ENCODE assay signal across 24 mouse cellular contexts in the genomic region with DNA sequence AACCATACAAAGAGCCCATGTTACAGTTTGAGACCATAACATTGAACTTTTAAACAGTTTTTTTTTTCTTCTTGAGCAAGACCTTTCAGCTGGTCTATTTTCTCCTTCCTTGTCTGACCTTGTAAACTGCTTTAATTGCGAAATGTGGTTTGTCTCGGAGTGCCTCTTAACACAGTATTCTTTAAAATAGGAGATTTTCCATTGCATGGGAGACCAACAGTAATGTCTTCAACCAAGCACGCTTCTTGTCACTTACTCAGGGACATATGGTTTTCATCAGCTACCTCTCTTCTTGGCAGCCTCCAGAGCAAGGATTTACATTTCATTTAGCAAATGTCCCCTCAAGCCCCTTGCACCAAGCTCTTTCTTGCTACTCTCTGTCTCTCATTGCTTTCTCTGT. TPM values are rescaled to one million over a fixed set of nuclear protein-coding genes. Genes with fewer than 3 reads are reported as not detected.
DNase-seq lines count a peak whose midpoint lies in the region; ATAC-seq and TF ChIP-seq lines count a peak whose summit lies in the region.
"Had no signal": no experiment of that assay in that cellular context is flagged by ENCODE, and none has a peak within 500 bp of the region (broad histone marks: within the 10 kb centered on the region; RNA-seq: fewer than 3 reads in every experiment).

No protein-coding gene starts in this region.

- no peak overlapping the region for H3K4me2 ChIP-seq in embryonic facial prominence, embryonic 11.5 days (ENCODE audit: low read depth, low read length)
- no peak overlapping the region for H3K4me2 ChIP-seq in embryonic facial prominence, embryonic 13.5 days
- H3K4me2 ChIP-seq in limb, embryonic 14.5 days (replicated peaks; ENCODE audit: low read depth, low read length, severe bottlenecking) = no peak overlapping the region
- H3K4me2 ChIP-seq in kidney, embryonic 14.5 days (replicated peaks; ENCODE audit: low read depth, low read length) = no peak overlapping the region
- H3K4me2 ChIP-seq: heart, embryonic 15.5 days; limb, embryonic 15.5 days; neural tube, embryonic 12.5 days had no signal

- TF ChIP-seq POLR2A in limb, embryonic 14.5 days (IDR thresholded peaks at IDR 0.05; ENCODE audit: borderline replicate concordance, extremely low read depth, insufficient read depth, insufficient read length) = no peak

- no peak overlapping the region for H3K9ac ChIP-seq in embryonic facial prominence, embryonic 11.5 days (replicated peaks; ENCODE audit: low read length)
- no peak overlapping the region for H3K9ac ChIP-seq in embryonic facial prominence, embryonic 13.5 days
- H3K9ac ChIP-seq in limb, embryonic 14.5 days (ENCODE audit: low read depth, low read length, severe bottlenecking) = no peak overlapping the region
- H3K9ac ChIP-seq in kidney, embryonic 14.5 days (ENCODE audit: low read depth, low read length) = no peak overlapping the region
- H3K9ac ChIP-seq: heart, embryonic 15.5 days; limb, embryonic 15.5 days; neural tube, embryonic 12.5 days had no signal

- H3K4me1 ChIP-seq in embryonic facial prominence, embryonic 11.5 days (ENCODE audit: control insufficient read depth, insufficient read depth, low read length) = no peaks in the 10 kb centered on the region; the same call in 1 of the 2 replicates
- H3K4me1 ChIP-seq in embryonic facial prominence, embryonic 10.5 days = peaks cover 12% of the 10 kb centered on the region
- H3K4me1 ChIP-seq in embryonic facial prominence, embryonic 13.5 days = peaks cover 16% of the 10 kb centered on the region
- H3K4me1 ChIP-seq in limb, embryonic 14.5 days (ENCODE audit: control insufficient read depth, insufficient read depth, low read length) = peaks cover 13% of the 10 kb centered on the region
- no peaks in the 10 kb centered on the region for H3K4me1 ChIP-seq in kidney, embryonic 14.5 days (ENCODE audit: control insufficient read depth, insufficient read depth, low read length)
- H3K4me1 ChIP-seq: neural tube, embryonic 12.5 days had no signal

- no peak overlapping the region for H3K4me3 ChIP-seq in embryonic facial prominence, embryonic 11.5 days (ENCODE audit: low read depth, low read length)
- H3K4me3 ChIP-seq in embryonic facial prominence, embryonic 10.5 days = no peak overlapping the region
- no peak overlapping the region for H3K4me3 ChIP-seq in embryonic facial prominence, embryonic 13.5 days
- no peak overlapping the region for H3K4me3 ChIP-seq in limb, embryonic 14.5 days (replicated peaks; ENCODE audit: low read length)
- H3K4me3 ChIP-seq in kidney, embryonic 14.5 days (ENCODE audit: low read length) = no peak overlapping the region
- H3K4me3 ChIP-seq: heart, adult 2 months; heart, embryonic 15.5 days; layer of hippocampus, adult 2 months; left cerebral cortex, adult 2 months; limb, embryonic 15.5 days; midbrain, embryonic 10.5 days; neural tube, embryonic 12.5 days had no signal

- no peak for ATAC-seq in embryonic facial prominence, embryonic 11.5 days (replicated peaks; ENCODE audit: insufficient number of reproducible peaks, low FRiP score, low TSS enrichment, low read depth)
- ATAC-seq in embryonic facial prominence, embryonic 13.5 days (ENCODE audit: insufficient number of reproducible peaks, insufficient read depth, low FRiP score, low TSS enrichment, low read depth) = no peak
- ATAC-seq in limb, embryonic 14.5 days (ENCODE audit: low FRiP score, low read depth) = peak; percentile 57; the same call in 1 of the 2 replicates
- ATAC-seq in kidney, embryonic 14.5 days (ENCODE audit: low FRiP score, low TSS enrichment) = no peak

- DNase-seq in embryonic facial prominence, embryonic 11.5 days (ENCODE audit: low spot score) = peak; percentile 51
- DNase-seq in embryonic facial prominence, embryonic 10.5 days (ENCODE audit: low spot score) = no peak
- peak; percentile 69 for DNase-seq in 3T3-L1 (ENCODE audit: low read depth, low spot score)
- peak; percentile 74 for DNase-seq in limb, embryonic 14.5 days (ENCODE audit: low spot score)
- no peak for DNase-seq in thymus, postnatal 36 days
- DNase-seq in left cerebral cortex, adult 9 months (ENCODE audit: low spot score in 2 of 2) = no peak
- DNase-seq: adrenal gland, postnatal 36 days; cerebellum, adult 8-10 months; gastrocnemius, postnatal 14 days; heart, adult 2 months; spleen, adult 18-20 months; thymus, postnatal 4 days had no signal

- H3K9me3 ChIP-seq in embryonic facial prominence, embryonic 11.5 days (replicated peaks; ENCODE audit: control insufficient read depth, low read length) = no peaks in the 10 kb centered on the region
- H3K9me3 ChIP-seq in embryonic facial prominence, embryonic 10.5 days = no peaks in the 10 kb centered on the region
- H3K9me3 ChIP-seq in embryonic facial prominence, embryonic 13.5 days = no peaks in the 10 kb centered on the region
- 0 out of 2 replicates have a peak, but pooled peaks cover under 1% of the 10 kb centered on the region for H3K9me3 ChIP-seq in limb, embryonic 14.5 days (ENCODE audit: control insufficient read depth, low read length)
- no peaks in the 10 kb centered on the region for H3K9me3 ChIP-seq in kidney, embryonic 14.5 days (ENCODE audit: control insufficient read depth, low read length)
- H3K9me3 ChIP-seq: heart, embryonic 15.5 days; limb, embryonic 15.5 days; midbrain, embryonic 10.5 days; neural tube, embryonic 12.5 days had no signal

- WGBS in embryonic facial prominence, embryonic 11.5 days = 54% methylated on average over 3 of the region's 3 CpGs
- 58% methylated on average over 3 of the region's 3 CpGs for WGBS in embryonic facial prominence, embryonic 10.5 days
- WGBS in embryonic facial prominence, embryonic 13.5 days = 41% methylated on average over 3 of the region's 3 CpGs
- WGBS in limb, embryonic 14.5 days = 24% methylated on average over 3 of the region's 3 CpGs
- 65% methylated on average over 3 of the region's 3 CpGs for WGBS in kidney, embryonic 14.5 days

- no peaks in the 10 kb centered on the region for H3K27me3 ChIP-seq in embryonic facial prominence, embryonic 11.5 days (ENCODE audit: control insufficient read depth, insufficient read depth, low read length)
- H3K27me3 ChIP-seq in embryonic facial prominence, embryonic 10.5 days (replicated peaks; ENCODE audit: low read depth, poor library complexity, severe bottlenecking) = no peaks in the 10 kb centered on the region
- peaks cover 10% of the 10 kb centered on the region for H3K27me3 ChIP-seq in embryonic facial prominence, embryonic 13.5 days
- no peaks in the 10 kb centered on the region for H3K27me3 ChIP-seq in limb, embryonic 14.5 days (ENCODE audit: control insufficient read depth, insufficient read depth, low read length)
- H3K27me3 ChIP-seq in kidney, embryonic 14.5 days (ENCODE audit: control insufficient read depth, insufficient read depth, low read length) = no peaks in the 10 kb centered on the region
- H3K27me3 ChIP-seq: heart, embryonic 15.5 days; limb, embryonic 15.5 days; neural tube, embryonic 12.5 days had no signal

- H3K27ac ChIP-seq in embryonic facial prominence, embryonic 11.5 days (replicated peaks; ENCODE audit: low read depth, low read length) = no peak overlapping the region
- no peak overlapping the region for H3K27ac ChIP-seq in embryonic facial prominence, embryonic 10.5 days (replicated peaks)
- H3K27ac ChIP-seq in embryonic facial prominence, embryonic 13.5 days = peak overlapping the region; percentile 2; the same call in 1 of the 2 replicates
- 0 out of 2 replicates have a peak overlapping the region, but pooled peaks have one; percentile 48 for H3K27ac ChIP-seq in limb, embryonic 14.5 days (replicated peaks; ENCODE audit: low read depth, low read length)
- no peak overlapping the region for H3K27ac ChIP-seq in kidney, embryonic 14.5 days (ENCODE audit: low read depth, low read length)
- H3K27ac ChIP-seq: heart, adult 2 months; heart, embryonic 15.5 days; layer of hippocampus, adult 2 months; left cerebral cortex, adult 2 months; limb, embryonic 15.5 days; midbrain, embryonic 10.5 days; neural tube, embryonic 12.5 days had no signal

- no peaks in the 10 kb centered on the region for H3K36me3 ChIP-seq in embryonic facial prominence, embryonic 11.5 days (replicated peaks; ENCODE audit: control insufficient read depth, insufficient read depth, low read depth, low read length)
- H3K36me3 ChIP-seq in embryonic facial prominence, embryonic 10.5 days (replicated peaks) = no peaks in the 10 kb centered on the region
- no peaks in the 10 kb centered on the region for H3K36me3 ChIP-seq in embryonic facial prominence, embryonic 13.5 days
- no peaks in the 10 kb centered on the region for H3K36me3 ChIP-seq in limb, embryonic 14.5 days (ENCODE audit: control insufficient read depth, insufficient read depth, low read length)
- H3K36me3 ChIP-seq in kidney, embryonic 14.5 days (ENCODE audit: control insufficient read depth, insufficient read depth, low read length) = no peaks in the 10 kb centered on the region
- H3K36me3 ChIP-seq: heart, embryonic 15.5 days; limb, embryonic 15.5 days; midbrain, embryonic 10.5 days; neural tube, embryonic 12.5 days had no signal

RNA-seq across cellular contexts. Expression of a gene that starts 10.6 kb away (rescaled TPM):
- polyA plus RNA-seq in embryonic facial prominence, embryonic 11.5 days (2014; fragmentation: Nextera tagmentation; extraction: Ambion mirVana) = not detected in 2 replicates
- not detected in 2 replicates for polyA plus RNA-seq in embryonic facial prominence, embryonic 10.5 days (2016; fragmentation: Nextera tagmentation; extraction: Ambion mirVana)
- polyA plus RNA-seq in embryonic facial prominence, embryonic 13.5 days (2015; fragmentation: Nextera tagmentation; extraction: Ambion mirVana) = not detected in 2 replicates
- 0.20 and 0.55 TPM in 2 replicates for polyA plus RNA-seq in limb, embryonic 14.5 days (2012; rRNA removed)
- polyA plus RNA-seq in limb, embryonic 14.5 days (2014; fragmentation: Nextera tagmentation; extraction: Ambion mirVana) = not detected in 2 replicates
- not detected in 2 replicates for polyA plus RNA-seq in kidney, embryonic 14.5 days (2014; fragmentation: Nextera tagmentation; extraction: Ambion mirVana)
- polyA plus RNA-seq: forebrain, embryonic 11.5 days; frontal cortex, adult 2 months; heart, adult 2 months; heart, embryonic 15.5 days; hindbrain, embryonic 11.5 days; kidney, embryonic 16.5 days; limb, embryonic 15.5 days; midbrain, embryonic 10.5 days; neural tube, embryonic 12.5 days had no signal

RNA-seq across cellular contexts. Expression of a gene that starts 31.7 kb away (rescaled TPM):
- polyA plus RNA-seq in embryonic facial prominence, embryonic 11.5 days (2014; fragmentation: Nextera tagmentation; extraction: Ambion mirVana) = 0.60 and 0.98 TPM in 2 replicates
- 0.26 and 0.35 TPM in 2 replicates for polyA plus RNA-seq in embryonic facial prominence, embryonic 10.5 days (2016; fragmentation: Nextera tagmentation; extraction: Ambion mirVana)
- 0.51 and 0.63 TPM in 2 replicates for polyA plus RNA-seq in embryonic facial prominence, embryonic 13.5 days (2015; fragmentation: Nextera tagmentation; extraction: Ambion mirVana)
- 0.53 and 0.54 TPM in 2 replicates for polyA plus RNA-seq in limb, embryonic 14.5 days (2012; rRNA removed)
- polyA plus RNA-seq in limb, embryonic 14.5 days (2014; fragmentation: Nextera tagmentation; extraction: Ambion mirVana) = 0.59 and 0.88 TPM in 2 replicates
- 1.5 and 2.1 TPM in 2 replicates for polyA plus RNA-seq in kidney, embryonic 14.5 days (2014; fragmentation: Nextera tagmentation; extraction: Ambion mirVana)

Comparison
In these comparisons a context has a peak if more than half of its experiments do, and no peak if none do; other contexts are left out.
1. DNase-seq: peak in embryonic facial prominence, embryonic 11.5 days (single experiment), 3T3-L1 (single experiment) and limb, embryonic 14.5 days (single experiment); none in embryonic facial prominence, embryonic 10.5 days (single experiment), thymus, postnatal 36 days (0 of 2) and left cerebral cortex, adult 9 months (0 of 2).
2. H3K27ac ChIP-seq: peak in embryonic facial prominence, embryonic 13.5 days (single experiment) and limb, embryonic 14.5 days (single experiment); none in embryonic facial prominence, embryonic 11.5 days (single experiment), embryonic facial prominence, embryonic 10.5 days (single experiment) and kidney, embryonic 14.5 days (single experiment).